In genomic region chr6:64616843-64617242, GRCm38 (mm10) we compare ENCODE assay signal across 19 mouse cellular contexts.
DNase-seq lines count a peak whose midpoint lies in the region; ATAC-seq lines count a peak whose summit lies in the region.
"Had no signal": no experiment of that assay in that cellular context is flagged by ENCODE, and none has a peak within 500 bp of the region (broad histone marks: within the 10 kb centered on the region; RNA-seq: fewer than 3 reads in every experiment).

No protein-coding gene starts in this region.

- 56% methylated on average over 4 of the region's 4 CpGs for WGBS in hindbrain, embryonic 12.5 days
- 71% methylated on average over 4 of the region's 4 CpGs for WGBS in hindbrain, embryonic 10.5 days
- 49% methylated on average over 4 of the region's 4 CpGs for WGBS in neural tube, embryonic 13.5 days

- DNase-seq in frontal cortex, postnatal 14 days (ENCODE audit: low spot score in 2 of 2), result no peak
- no peak for DNase-seq in hindbrain, embryonic 10.5 days (ENCODE audit: low spot score)
- no peak for DNase-seq in neural tube, embryonic 10.5 days (ENCODE audit: extremely low spot score, low spot score)
- no peak for DNase-seq in spleen, postnatal 14 days (ENCODE audit: low spot score in 2 of 2)
- DNase-seq in thymus, adult 18-20 months, result no peak
- DNase-seq: cerebellum, adult 11 months; cerebellum, postnatal 14 days; liver; liver, postnatal 0 days; lung, postnatal 14 days; spleen, adult 18-20 months; thymus, postnatal 14 days had no signal

- H3K36me3 ChIP-seq in hindbrain, embryonic 12.5 days, result no peaks in the 10 kb centered on the region
- H3K36me3 ChIP-seq in hindbrain, embryonic 10.5 days, result no peaks in the 10 kb centered on the region
- H3K36me3 ChIP-seq in neural tube, embryonic 13.5 days, result no peaks in the 10 kb centered on the region
- H3K36me3 ChIP-seq: heart, embryonic 13.5 days; stomach, embryonic 15.5 days had no signal

- peaks cover 15% of the 10 kb centered on the region for H3K4me1 ChIP-seq in hindbrain, embryonic 12.5 days
- 0 out of 2 replicates have a peak, but pooled peaks cover 14% of the 10 kb centered on the region for H3K4me1 ChIP-seq in hindbrain, embryonic 10.5 days (replicated peaks)
- peaks cover 21% of the 10 kb centered on the region for H3K4me1 ChIP-seq in neural tube, embryonic 13.5 days (replicated peaks)
- H3K4me1 ChIP-seq: heart, embryonic 13.5 days; megakaryocyte, embryonic 14.5 days; stomach, embryonic 15.5 days had no signal

- H3K27me3 ChIP-seq in hindbrain, embryonic 12.5 days, result no peaks in the 10 kb centered on the region
- H3K27me3 ChIP-seq in hindbrain, embryonic 10.5 days (ENCODE audit: insufficient read depth, poor library complexity, severe bottlenecking), result no peaks in the 10 kb centered on the region
- H3K27me3 ChIP-seq in neural tube, embryonic 13.5 days, result no peaks in the 10 kb centered on the region
- H3K27me3 ChIP-seq: forebrain, embryonic 13.5 days; heart, embryonic 13.5 days; megakaryocyte, embryonic 14.5 days; stomach, embryonic 15.5 days had no signal

- no peak overlapping the region for H3K4me3 ChIP-seq in hindbrain, embryonic 12.5 days
- no peak overlapping the region for H3K4me3 ChIP-seq in hindbrain, embryonic 10.5 days
- no peak overlapping the region for H3K4me3 ChIP-seq in neural tube, embryonic 13.5 days
- H3K4me3 ChIP-seq: forebrain, embryonic 13.5 days; heart, embryonic 13.5 days; megakaryocyte, embryonic 14.5 days; stomach, embryonic 15.5 days had no signal

- no peak overlapping the region for H3K4me2 ChIP-seq in hindbrain, embryonic 12.5 days (replicated peaks)
- H3K4me2 ChIP-seq in neural tube, embryonic 13.5 days, result no peak overlapping the region
- H3K4me2 ChIP-seq: forebrain, embryonic 13.5 days; heart, embryonic 13.5 days; stomach, embryonic 15.5 days had no signal

- peak; percentile 94 for ATAC-seq in frontal cortex, adult (ENCODE audit: low TSS enrichment)
- no peak for ATAC-seq in hindbrain, embryonic 12.5 days (ENCODE audit: low FRiP score)
- ATAC-seq in neural tube, embryonic 13.5 days (ENCODE audit: low read depth), result no peak
- ATAC-seq: forebrain, embryonic 13.5 days; liver, postnatal 0 days had no signal

- no peaks in the 10 kb centered on the region for H3K9me3 ChIP-seq in hindbrain, embryonic 12.5 days (replicated peaks)
- H3K9me3 ChIP-seq in hindbrain, embryonic 10.5 days, result no peaks in the 10 kb centered on the region
- no peaks in the 10 kb centered on the region for H3K9me3 ChIP-seq in neural tube, embryonic 13.5 days
- H3K9me3 ChIP-seq: forebrain, embryonic 13.5 days; heart, embryonic 13.5 days; stomach, embryonic 15.5 days had no signal

- peak overlapping the region; percentile 19; the same call in 1 of the 2 replicates for H3K27ac ChIP-seq in hindbrain, embryonic 12.5 days
- H3K27ac ChIP-seq in hindbrain, embryonic 10.5 days, result no peak overlapping the region
- 0 out of 2 replicates have a peak overlapping the region, but pooled peaks have one; percentile 24 for H3K27ac ChIP-seq in neural tube, embryonic 13.5 days (replicated peaks)
- H3K27ac ChIP-seq: forebrain, embryonic 13.5 days; heart, embryonic 13.5 days; stomach, embryonic 15.5 days had no signal

- H3K9ac ChIP-seq in hindbrain, embryonic 12.5 days, result no peak overlapping the region
- no peak overlapping the region for H3K9ac ChIP-seq in neural tube, embryonic 13.5 days
- H3K9ac ChIP-seq: forebrain, embryonic 13.5 days; heart, embryonic 13.5 days; liver, postnatal 0 days; stomach, embryonic 15.5 days had no signal
